Mouse (Mus musculus) hindbrain, embryonic 12.5 days (tissue): Measurements from ENCODE around the gene Megf11. TPM values are rescaled to one million over a fixed set of nuclear protein-coding genes. Genes with fewer than 3 reads are reported as not detected.

ENCODE experiments used
- ATAC-seq: fragments of 200-750 bp; cut with Nextera tagmentation; 2 replicates; pipeline ENCODE4 v1.8.0; 2017; ENCODE audit warnings: moderate TSS enrichment; ENCODE audit not compliant: low FRiP score
- H3K27ac ChIP-seq: fragments of 300-500 bp; sonication (generic); 2 replicates; pipeline ENCODE4 v1.5.1; 2016; ENCODE audit warnings: mild to moderate bottlenecking
- H3K27me3 ChIP-seq: fragments of 300-500 bp; sonication (generic); 2 replicates; pipeline ENCODE4 v1.6.1; 2016; ENCODE audit warnings: mild to moderate bottlenecking
- H3K36me3 ChIP-seq: fragments of 300-500 bp; sonication (generic); 2 replicates; pipeline ENCODE4 v1.6.1; 2016; ENCODE audit warnings: mild to moderate bottlenecking
- H3K4me1 ChIP-seq: fragments of 300-500 bp; sonication (generic); 2 replicates; pipeline ENCODE4 v1.6.1; 2016
- H3K4me2 ChIP-seq: fragments of 300-500 bp; sonication (generic); replicated peaks from 2 replicates; pipeline ENCODE4 v1.6.1; 2016; ENCODE audit warnings: mild to moderate bottlenecking
- H3K4me3 ChIP-seq: fragments of 300-500 bp; sonication (generic); 2 replicates; pipeline ENCODE4 v1.5.1; 2016; ENCODE audit warnings: mild to moderate bottlenecking
- H3K9ac ChIP-seq: fragments of 300-500 bp; sonication (generic); 2 replicates; pipeline ENCODE4 v1.6.1; 2016; ENCODE audit warnings: mild to moderate bottlenecking, moderate library complexity
- H3K9me3 ChIP-seq: fragments of 300-500 bp; sonication (generic); replicated peaks from 2 replicates; pipeline ENCODE4 v1.6.1; 2016; ENCODE audit warnings: mild to moderate bottlenecking
- WGBS: fragments of 180-500 bp; shearing (Covaris S2); methylation state at CpG from one replicate; pipeline ENCODE4 v1.1.7; 2016; 5-methylcytosine and 5-hydroxymethylcytosine counted together
- microRNA-seq: library from miRNA; unstranded; fragments of <30 nt; microRNA quantifications from one replicate; pipeline ENCODE4, GENCODE M21; 2017
- polyA plus RNA-seq: library from polyadenylated mRNA; unstranded; fragments of >200 nt; fragmentation: Nextera tagmentation; extraction: Ambion mirVana; gene quantifications from 2 replicates; pipeline ENCODE4 v1.2.1, GENCODE M21; 2016

Megf11 gene
- polyA plus RNA-seq, 1 experiment from 2014 or later: 8.0 TPM

GRCm38 (mm10) chr9:64739001-64739400 lies 353.6 kb downstream of the Megf11 start:
- Histone ChIP-seq H3K36me3 (no peaks in the 10 kb centered on the region), H3K27ac (no peak overlapping the region), H3K4me1 (peaks cover 7% of the 10 kb centered on the region), H3K27me3 (no peaks in the 10 kb centered on the region), H3K4me2 (no peak overlapping the region), H3K4me3 (no peak overlapping the region), H3K9ac (no peak overlapping the region), H3K9me3 (no peaks in the 10 kb centered on the region)
- 83% methylated on average over 2 of the region's 2 CpGs for WGBS
- no peak for ATAC-seq

- WGBS: 77% methylated on average over 1 of the region's 1 CpGs
- H3K9ac ChIP-seq: no peak overlapping the region
- H3K4me3 ChIP-seq: no peak overlapping the region
- H3K27ac ChIP-seq: no peak overlapping the region
- H3K4me1 ChIP-seq: no peaks in the 10 kb centered on the region
- no peaks in the 10 kb centered on the region for H3K27me3 ChIP-seq
- no peaks in the 10 kb centered on the region for H3K9me3 ChIP-seq
- no peak for ATAC-seq
- no peak overlapping the region for H3K4me2 ChIP-seq
- H3K36me3 ChIP-seq: no peaks in the 10 kb centered on the region
Measured at GRCm38 (mm10) chr9:64742453-64742852, 357.0 kb downstream of the Megf11 start.

GRCm38 (mm10) chr9:64747735-64748134 lies 362.3 kb downstream of the Megf11 start:
- no peak overlapping the region for H3K9ac ChIP-seq
- no peak overlapping the region for H3K4me2 ChIP-seq
- H3K27ac ChIP-seq: no peak overlapping the region
- H3K4me1 ChIP-seq: no peaks in the 10 kb centered on the region
- no peak for ATAC-seq
- no peaks in the 10 kb centered on the region for H3K9me3 ChIP-seq
- H3K36me3 ChIP-seq: no peaks in the 10 kb centered on the region
- H3K27me3 ChIP-seq: no peaks in the 10 kb centered on the region
- H3K4me3 ChIP-seq: no peak overlapping the region
- 81% methylated on average over 4 of the region's 4 CpGs for WGBS

- Histone ChIP-seq H3K9me3 (no peaks in the 10 kb centered on the region), H3K4me2 (no peak overlapping the region), H3K27ac (no peak overlapping the region), H3K9ac (no peak overlapping the region), H3K27me3 (no peaks in the 10 kb centered on the region), H3K4me3 (no peak overlapping the region), H3K36me3 (no peaks in the 10 kb centered on the region), H3K4me1 (no peaks in the 10 kb centered on the region)
- WGBS: 85% methylated on average over 6 of the region's 6 CpGs
- ATAC-seq: no peak
Measured at GRCm38 (mm10) chr9:64749314-64749713, 363.9 kb downstream of the Megf11 start.

GRCm38 (mm10) chr9:64752575-64752974 lies 367.1 kb downstream of the Megf11 start:
- Histone ChIP-seq H3K27ac (no peak overlapping the region), H3K4me1 (no peaks in the 10 kb centered on the region), H3K27me3 (no peaks in the 10 kb centered on the region), H3K4me2 (no peak overlapping the region), H3K4me3 (no peak overlapping the region), H3K9ac (no peak overlapping the region), H3K36me3 (no peaks in the 10 kb centered on the region), H3K9me3 (no peaks in the 10 kb centered on the region)
- 91% methylated on average over 5 of the region's 5 CpGs for whole genome bisulfite sequencing
- no peak for ATAC-seq

- Histone ChIP-seq H3K4me2 (no peak overlapping the region), H3K4me1 (no peaks in the 10 kb centered on the region), H3K9ac (no peak overlapping the region), H3K27me3 (no peaks in the 10 kb centered on the region), H3K4me3 (no peak overlapping the region), H3K36me3 (no peaks in the 10 kb centered on the region), H3K27ac (no peak overlapping the region), H3K9me3 (no peaks in the 10 kb centered on the region)
- WGBS: 68% methylated on average over 14 of the region's 14 CpGs
- no peak for ATAC-seq
Measured at GRCm38 (mm10) chr9:64758052-64758451, 372.6 kb downstream of the Megf11 start.

Small RNA genes lying within 50 kb of the gene (microRNA-seq; reads per million reads assigned to microRNA genes)
- gene Gm47308: not detected

Other genes starting within 250 kb of the Megf11 start
- 19.6 and 21.8 TPM in 2 replicates for gene Zwilch, start 212.5 kb upstream of the Megf11 start, polyA plus RNA-seq
- gene Rpl4, start 212.3 kb upstream of the Megf11 start, polyA plus RNA-seq: 811 and 819 TPM in 2 replicates
- 32.2 and 36.2 TPM in 2 replicates for gene Snapc5, start 206.4 kb upstream of the Megf11 start, polyA plus RNA-seq
- 3.6 and 4.0 TPM in 2 replicates for gene Uchl4, start 150.4 kb upstream of the Megf11 start, polyA plus RNA-seq
- gene Map2k1, start 132.0 kb upstream of the Megf11 start, polyA plus RNA-seq: 74.4 and 75.0 TPM in 2 replicates
- gene Tipin, start 104.0 kb upstream of the Megf11 start, polyA plus RNA-seq: 143 and 153 TPM in 2 replicates
- gene Dis3l, start 44.3 kb upstream of the Megf11 start, polyA plus RNA-seq: 20.3 and 21.9 TPM in 2 replicates